Mouse (Mus musculus) monocyte, adult 5-6 weeks (primary cell): ENCODE results near the gene Gm21987. TPM values are rescaled to one million over a fixed set of nuclear protein-coding genes. Genes with fewer than 3 reads are reported as not detected.
"Not testable (repeated sequence)": the region's sequence is repeated elsewhere in the genome, so short reads cannot be mapped to it uniquely, and the experiment has no call there.

Source experiments
- ATAC-seq: fragments of 153-309, 156-312 bp; replicated peaks from 2 replicates; pipeline ENCODE4 v1.8.0; 2017; ENCODE audit warnings: mild to moderate bottlenecking; ENCODE audit not compliant: low TSS enrichment, insufficient number of reproducible peaks, severe bottlenecking, poor library complexity, low FRiP score
- total RNA-seq: library from RNA; stranded (forward); fragments of 200-1000, 200-491, 200-594 nt; gene quantifications from 3 replicates; pipeline ENCODE4 v1.2.3, GENCODE M21; 2017

The Gm21987 gene
- not detected in 3 replicates for total RNA-seq

GRCm38 (mm10) chr16:38346529-38347325 is at the start of gene Gm21987, which contains the start of gene Cox17:
Gene Gm21987, plus strand, starts transcription at chr16:38347040.
Gene Cox17, plus strand, starts transcription at chr16:38346991.
- peak; percentile 97 for ATAC-seq

- ATAC-seq: no peak
Measured at GRCm38 (mm10) chr16:38298410-38298809, 48.4 kb upstream of the Gm21987 start.

- no peak for ATAC-seq
Measured at GRCm38 (mm10) chr16:38302367-38302766, 44.5 kb upstream of the Gm21987 start.

GRCm38 (mm10) chr16:38304460-38305194 is 42.2 kb upstream of the Gm21987 start:
- ATAC-seq: no peak

- no peak for ATAC-seq
Measured at GRCm38 (mm10) chr16:38306571-38307220, 40.1 kb upstream of the Gm21987 start.

- ATAC-seq: no peak
Measured at GRCm38 (mm10) chr16:38307221-38307605, 39.6 kb upstream of the Gm21987 start.

GRCm38 (mm10) chr16:38307651-38308050 is 39.2 kb upstream of the Gm21987 start:
- ATAC-seq: no peak

GRCm38 (mm10) chr16:38308195-38308594 is 38.6 kb upstream of the Gm21987 start:
- no peak for ATAC-seq

GRCm38 (mm10) chr16:38318492-38318891 is 28.3 kb upstream of the Gm21987 start:
- ATAC-seq: no peak

GRCm38 (mm10) chr16:38319087-38319486 is 27.8 kb upstream of the Gm21987 start:
- ATAC-seq: no peak

GRCm38 (mm10) chr16:38321452-38321935 is 25.3 kb upstream of the Gm21987 start:
- ATAC-seq: peak; percentile 59; the same call in 1 of the 2 replicates

GRCm38 (mm10) chr16:38324311-38324710 is 22.5 kb upstream of the Gm21987 start:
- no peak for ATAC-seq

GRCm38 (mm10) chr16:38326778-38327397 is 20.0 kb upstream of the Gm21987 start:
- ATAC-seq: no peak

- no peak for ATAC-seq
Measured at GRCm38 (mm10) chr16:38329340-38329739, 17.5 kb upstream of the Gm21987 start.

- no peak for ATAC-seq
Measured at GRCm38 (mm10) chr16:38334431-38334830, 12.4 kb upstream of the Gm21987 start.

GRCm38 (mm10) chr16:38338077-38338476 is 8.8 kb upstream of the Gm21987 start:
- ATAC-seq: not testable (repeated sequence)

- peak; percentile 58; the same call in 1 of the 2 replicates for ATAC-seq
Measured at GRCm38 (mm10) chr16:38341396-38342324, 5.2 kb upstream of the Gm21987 start, which contains the start of gene Maats1. Gene Maats1, minus strand, starts transcription at chr16:38342143.
